Mouse (Mus musculus): ENCODE data around the gene St3gal3.

St3gal3 gene

GRCm38 (mm10) chr4:117928234-117928633 is 206.5 kb downstream of the St3gal3 start:
- DNase-seq (ENCODE audit: low read depth, low spot score) = peak; percentile 64

GRCm38 (mm10) chr4:117926545-117927482 is 207.9 kb downstream of the St3gal3 start:
- DNase-seq (ENCODE audit: low read depth, low spot score) = peak; percentile 35

GRCm38 (mm10) chr4:117924916-117925315 is 209.8 kb downstream of the St3gal3 start:
- no peak for DNase-seq (ENCODE audit: low read depth, low spot score)

GRCm38 (mm10) chr4:117923450-117923849 is 211.3 kb downstream of the St3gal3 start:
- no peak for DNase-seq (ENCODE audit: low read depth, low spot score)

- DNase-seq (ENCODE audit: low read depth, low spot score) = no peak
Observed at GRCm38 (mm10) chr4:117921358-117921757, 213.4 kb downstream of the St3gal3 start.

GRCm38 (mm10) chr4:117918762-117919161 is 216.0 kb downstream of the St3gal3 start:
- DNase-seq (ENCODE audit: low read depth, low spot score) = no peak

GRCm38 (mm10) chr4:117918261-117918660 is 216.5 kb downstream of the St3gal3 start:
- no peak for DNase-seq (ENCODE audit: low read depth, low spot score)

- no peak for DNase-seq (ENCODE audit: low read depth, low spot score)
Observed at GRCm38 (mm10) chr4:117917847-117918246, 216.9 kb downstream of the St3gal3 start.

- no peak for DNase-seq (ENCODE audit: low read depth, low spot score)
Observed at GRCm38 (mm10) chr4:117917402-117917801, 217.3 kb downstream of the St3gal3 start.

- DNase-seq (ENCODE audit: low read depth, low spot score) = no peak
Observed at GRCm38 (mm10) chr4:117916386-117916785, 218.3 kb downstream of the St3gal3 start.

GRCm38 (mm10) chr4:117915489-117916105 is 219.1 kb downstream of the St3gal3 start:
- DNase-seq (ENCODE audit: low read depth, low spot score) = no peak

- peak; percentile 93 for DNase-seq (ENCODE audit: low read depth, low spot score)
Observed at GRCm38 (mm10) chr4:117914591-117915442, 219.9 kb downstream of the St3gal3 start, which contains the start of gene Ipo13. TSS of gene Ipo13 (minus strand) at chr4:117914999.

GRCm38 (mm10) chr4:117914031-117914430 is 220.7 kb downstream of the St3gal3 start:
- DNase-seq (ENCODE audit: low read depth, low spot score) = no peak

- DNase-seq (ENCODE audit: low read depth, low spot score) = no peak
Observed at GRCm38 (mm10) chr4:117913421-117913820, 221.3 kb downstream of the St3gal3 start.

GRCm38 (mm10) chr4:117912685-117913273 is 221.9 kb downstream of the St3gal3 start:
- no peak for DNase-seq (ENCODE audit: low read depth, low spot score)

GRCm38 (mm10) chr4:117912131-117912561 is 222.6 kb downstream of the St3gal3 start:
- no peak for DNase-seq (ENCODE audit: low read depth, low spot score)

- no peak for DNase-seq (ENCODE audit: low read depth, low spot score)
Observed at GRCm38 (mm10) chr4:117908834-117909453, 225.8 kb downstream of the St3gal3 start.

- DNase-seq (ENCODE audit: low read depth, low spot score) = no peak
Observed at GRCm38 (mm10) chr4:117906196-117906595, 228.5 kb downstream of the St3gal3 start.

- DNase-seq (ENCODE audit: low read depth, low spot score) = no peak
Observed at GRCm38 (mm10) chr4:117904761-117905160, 230.0 kb downstream of the St3gal3 start.

GRCm38 (mm10) chr4:117904094-117904493 is 230.6 kb downstream of the St3gal3 start:
- no peak for DNase-seq (ENCODE audit: low read depth, low spot score)

- DNase-seq (ENCODE audit: low read depth, low spot score) = no peak
Observed at GRCm38 (mm10) chr4:117898111-117898510, 236.6 kb downstream of the St3gal3 start.

Data from ES-CJ7 (cell line).